Mouse (Mus musculus) intestine, embryonic 14.5 days (tissue): Measurements from ENCODE around the gene Ewsr1. TPM values are rescaled to one million over a fixed set of nuclear protein-coding genes. Genes with fewer than 3 reads are reported as not detected.
A peak's percentile ranks its signal among the peaks of the same experiment; 100 is the strongest.

Experiments used
- ATAC-seq: fragments of 200-750 bp; cut with Nextera tagmentation; replicated peaks from 2 replicates; pipeline ENCODE4 v1.8.0; 2017; ENCODE audit warnings: low read depth, moderate number of reproducible peaks, moderate TSS enrichment, moderate library complexity; ENCODE audit not compliant: low FRiP score, low TSS enrichment
- DNase-seq: peaks from one replicate; pipeline ENCODE4 v3.0.0-alpha.2; 2018; ENCODE audit warnings: low spot score
- H3K27ac ChIP-seq: fragments of 300-500 bp; sonication (generic); 2 replicates; pipeline ENCODE4 v1.5.1; 2014; ENCODE audit warnings: low read depth, mild to moderate bottlenecking, control low read depth
- H3K27me3 ChIP-seq: fragments of 300-500 bp; sonication (generic); replicated peaks from 2 replicates; pipeline ENCODE4 v1.6.1; 2014; ENCODE audit warnings: low read length, control low read depth; ENCODE audit not compliant: control insufficient read depth, insufficient read depth
- H3K36me3 ChIP-seq: fragments of 300-500 bp; sonication (generic); 2 replicates; pipeline ENCODE4 v1.6.1; 2014; ENCODE audit warnings: low read length, control low read depth; ENCODE audit not compliant: control insufficient read depth, insufficient read depth
- H3K4me1 ChIP-seq: fragments of 300-500 bp; sonication (generic); replicated peaks from 2 replicates; pipeline ENCODE4 v1.6.1; 2014; ENCODE audit warnings: low read length, control low read depth, mixed read lengths; ENCODE audit not compliant: control insufficient read depth, insufficient read depth
- H3K4me2 ChIP-seq: fragments of 300-500 bp; sonication (generic); 2 replicates; pipeline ENCODE4 v1.6.1; 2014; ENCODE audit warnings: low read length
- H3K4me3 ChIP-seq: fragments of 300-500 bp; sonication (generic); 2 replicates; pipeline ENCODE4 v1.5.1; 2014; ENCODE audit warnings: low read depth, low read length, control low read depth, mixed read lengths
- H3K9ac ChIP-seq: fragments of 300-500 bp; sonication (generic); 2 replicates; pipeline ENCODE4 v1.6.1; 2014; ENCODE audit warnings: mild to moderate bottlenecking, low read length
- H3K9me3 ChIP-seq: fragments of 300-500 bp; sonication (generic); 2 replicates; pipeline ENCODE4 v1.6.1; 2016; ENCODE audit warnings: low read length, control low read depth; ENCODE audit not compliant: control insufficient read depth
- WGBS: fragments of 180-500 bp; shearing (Covaris S2); extraction: QIAGEN DNeasy Blood & Tissue Kit; methylation state at CpG from one replicate; pipeline ENCODE4 v1.1.7; 2014; 5-methylcytosine and 5-hydroxymethylcytosine counted together
- polyA plus RNA-seq: library from polyadenylated mRNA; unstranded; fragments of >200 nt; fragmentation: Nextera tagmentation; extraction: Ambion mirVana; gene quantifications from 2 replicates; pipeline ENCODE4 v1.2.1, GENCODE M21; 2014

Ewsr1 gene
- polyA plus RNA-seq, 1 experiment from 2014 or later = 373 TPM

DNA sequence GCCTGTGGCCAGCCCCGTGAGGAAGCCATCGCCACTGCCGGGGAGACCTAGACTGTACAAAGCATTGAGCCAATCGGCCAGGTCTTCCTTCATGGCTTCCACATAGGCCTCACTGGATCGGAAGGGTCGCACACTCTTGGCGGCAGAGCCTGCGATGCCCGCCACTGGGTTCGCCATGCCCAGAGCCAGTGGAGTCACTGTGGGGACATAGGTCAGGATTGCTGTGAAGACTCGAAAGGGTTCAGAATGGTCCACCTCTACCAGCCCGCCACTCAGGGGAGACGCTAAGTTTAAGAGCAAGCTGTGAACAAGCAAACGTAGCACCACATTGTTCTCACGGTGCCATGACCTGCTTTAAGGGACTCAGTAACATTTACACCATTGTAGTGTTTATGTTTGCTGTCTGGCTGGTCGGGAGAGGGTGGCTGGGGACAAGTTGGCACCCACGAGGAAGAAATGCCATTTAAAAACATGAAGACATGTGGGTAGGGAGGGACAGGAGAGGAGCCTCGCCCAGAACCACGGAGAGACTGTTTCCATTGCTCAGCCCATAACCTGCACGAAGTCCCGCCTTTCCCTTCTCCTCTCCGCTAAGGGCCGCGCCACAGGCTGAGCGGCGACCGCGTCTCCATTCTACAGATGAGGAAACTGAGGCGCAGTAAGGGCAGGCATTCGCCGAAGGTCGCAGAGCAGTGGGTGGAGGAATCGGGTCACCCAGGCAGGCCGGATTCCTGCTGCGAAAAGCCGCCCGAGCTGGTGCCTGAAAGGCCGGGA lies 34.6 kb downstream of the Ewsr1 start:
- peak overlapping the region; percentile 56 for H3K4me3 ChIP-seq
- no peak overlapping the region for H3K27ac ChIP-seq
- no peak for ATAC-seq
- peak; percentile 69 for DNase-seq
- H3K9me3 ChIP-seq = no peaks in the 10 kb centered on the region
- WGBS = 13% methylated on average over 38 of the region's 38 CpGs
- peaks cover 19% of the 10 kb centered on the region for H3K36me3 ChIP-seq
- peaks cover 22% of the 10 kb centered on the region for H3K4me1 ChIP-seq
- peak overlapping the region; percentile 63 for H3K9ac ChIP-seq
- peaks cover 42% of the 10 kb centered on the region for H3K27me3 ChIP-seq
- H3K4me2 ChIP-seq = peak overlapping the region; percentile 93

DNA sequence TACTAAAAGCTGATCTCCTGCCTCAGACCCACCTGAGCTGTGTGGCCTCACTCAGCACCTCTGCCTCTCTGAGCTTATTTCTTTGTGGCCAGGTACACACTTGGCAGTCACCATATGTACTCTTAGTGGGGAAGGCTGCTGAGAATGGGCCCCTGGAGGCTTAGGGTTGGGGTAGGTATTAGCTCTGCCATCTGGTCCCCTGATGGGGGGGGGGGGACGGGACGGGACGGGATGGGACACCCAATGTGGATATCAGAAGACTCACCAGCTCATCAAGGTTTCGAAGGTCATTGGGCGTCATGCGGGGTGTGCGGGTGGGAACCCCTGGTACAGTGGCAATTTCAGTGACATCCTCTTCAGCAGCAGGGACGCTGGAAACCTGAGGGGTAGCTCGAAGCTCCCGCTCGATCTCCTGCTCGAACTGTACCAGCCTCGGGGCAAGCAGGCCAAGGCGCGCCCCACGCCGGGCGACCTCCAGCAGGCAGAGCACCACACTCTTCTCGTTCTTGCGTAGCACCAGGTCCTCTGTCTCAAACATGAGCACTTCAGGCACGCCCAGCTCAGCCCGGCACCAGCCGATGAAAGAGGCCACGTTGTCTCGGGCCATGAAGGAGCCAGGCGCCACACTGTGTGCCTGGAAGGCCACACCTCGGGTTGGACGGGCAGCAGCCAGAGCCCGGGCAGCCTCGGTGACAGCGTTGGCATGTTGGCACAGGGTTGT lies 35.3 kb downstream of the Ewsr1 start:
- peak overlapping the region; percentile 93 for H3K4me2 ChIP-seq
- 60% methylated on average over 31 of the region's 31 CpGs for WGBS
- DNase-seq = no peak
- H3K4me1 ChIP-seq = peaks cover 25% of the 10 kb centered on the region
- H3K36me3 ChIP-seq = peaks cover 11% of the 10 kb centered on the region
- no peak overlapping the region for H3K9ac ChIP-seq
- H3K27me3 ChIP-seq = peaks cover 50% of the 10 kb centered on the region
- no peak for ATAC-seq
- no peaks in the 10 kb centered on the region for H3K9me3 ChIP-seq
- H3K4me3 ChIP-seq = peak overlapping the region; percentile 56; the same call in 1 of the 2 replicates
- no peak overlapping the region for H3K27ac ChIP-seq

DNA sequence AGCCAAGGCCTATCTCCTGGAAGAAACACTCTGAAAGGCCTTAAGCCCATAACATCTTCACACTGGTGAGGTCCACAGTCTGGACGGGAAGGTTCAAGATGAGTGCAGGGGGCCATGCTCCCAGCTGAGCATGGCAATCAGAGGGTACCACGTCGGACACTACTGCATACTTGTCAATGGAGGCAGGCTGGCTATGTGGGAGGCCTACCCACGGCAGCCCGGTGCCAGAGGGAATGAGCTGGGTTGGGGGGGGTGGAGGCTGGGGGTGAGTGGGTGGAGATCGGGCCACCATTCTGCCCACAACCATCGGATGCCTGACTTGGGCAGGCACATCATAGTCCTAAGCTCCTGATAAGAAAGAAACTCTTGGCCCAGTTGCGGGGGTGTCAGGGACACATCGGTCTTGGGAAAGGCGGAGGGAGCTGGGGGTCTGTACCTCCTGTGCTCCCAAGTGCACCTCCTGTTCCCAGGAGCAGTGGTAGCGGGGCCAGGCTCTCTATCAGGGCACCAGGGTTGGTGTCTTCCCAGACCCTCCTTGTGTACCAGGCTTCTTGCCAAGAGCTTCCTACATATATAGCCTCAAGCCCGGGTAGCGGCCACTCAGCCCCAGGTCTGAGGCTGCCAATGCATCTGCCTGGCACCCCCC lies 36.1 kb downstream of the Ewsr1 start:
- H3K4me2 ChIP-seq = no peak overlapping the region
- DNase-seq (no peak), ATAC-seq (no peak)
- no peak overlapping the region for H3K27ac ChIP-seq
- WGBS = 74% methylated on average over 13 of the region's 13 CpGs
- H3K4me1 ChIP-seq = peaks cover 29% of the 10 kb centered on the region
- H3K9me3 ChIP-seq = no peaks in the 10 kb centered on the region
- peaks cover 4% of the 10 kb centered on the region for H3K36me3 ChIP-seq
- H3K27me3 ChIP-seq = peaks cover 55% of the 10 kb centered on the region
- no peak overlapping the region for H3K9ac ChIP-seq
- no peak overlapping the region for H3K4me3 ChIP-seq

DNA sequence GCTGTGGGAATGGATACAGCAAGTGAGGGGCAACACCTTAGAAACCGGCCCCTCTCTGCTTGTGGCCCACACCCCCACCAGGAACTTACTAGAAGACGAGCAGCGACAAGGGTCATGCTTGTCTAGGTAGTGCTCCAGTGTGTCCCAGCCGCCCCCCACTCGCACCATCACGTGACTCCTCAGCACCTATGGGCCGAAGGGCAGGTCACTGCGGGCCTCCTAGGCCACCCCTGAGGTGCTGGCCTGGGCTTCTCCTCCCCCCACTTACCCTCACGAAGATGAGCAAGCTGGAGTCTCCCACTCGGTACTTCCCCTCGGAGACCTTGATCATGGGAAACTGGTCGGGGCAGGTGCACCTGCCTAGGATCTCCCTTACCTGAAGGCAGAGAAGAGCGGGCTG lies 36.7 kb downstream of the Ewsr1 start:
- Histone ChIP-seq H3K9ac (no peak overlapping the region; the same call in 1 of the 2 replicates), H3K4me2 (peak overlapping the region; percentile 63), H3K4me3 (peak overlapping the region; percentile 29), H3K36me3 (no peaks in the 10 kb centered on the region), H3K27ac (no peak overlapping the region), H3K4me1 (peaks cover 31% of the 10 kb centered on the region), H3K27me3 (peaks cover 62% of the 10 kb centered on the region), H3K9me3 (no peaks in the 10 kb centered on the region)
- WGBS = 21% methylated on average over 13 of the region's 13 CpGs
- ATAC-seq (peak; percentile 3; the same call in 1 of the 2 replicates), DNase-seq (no peak)

DNA sequence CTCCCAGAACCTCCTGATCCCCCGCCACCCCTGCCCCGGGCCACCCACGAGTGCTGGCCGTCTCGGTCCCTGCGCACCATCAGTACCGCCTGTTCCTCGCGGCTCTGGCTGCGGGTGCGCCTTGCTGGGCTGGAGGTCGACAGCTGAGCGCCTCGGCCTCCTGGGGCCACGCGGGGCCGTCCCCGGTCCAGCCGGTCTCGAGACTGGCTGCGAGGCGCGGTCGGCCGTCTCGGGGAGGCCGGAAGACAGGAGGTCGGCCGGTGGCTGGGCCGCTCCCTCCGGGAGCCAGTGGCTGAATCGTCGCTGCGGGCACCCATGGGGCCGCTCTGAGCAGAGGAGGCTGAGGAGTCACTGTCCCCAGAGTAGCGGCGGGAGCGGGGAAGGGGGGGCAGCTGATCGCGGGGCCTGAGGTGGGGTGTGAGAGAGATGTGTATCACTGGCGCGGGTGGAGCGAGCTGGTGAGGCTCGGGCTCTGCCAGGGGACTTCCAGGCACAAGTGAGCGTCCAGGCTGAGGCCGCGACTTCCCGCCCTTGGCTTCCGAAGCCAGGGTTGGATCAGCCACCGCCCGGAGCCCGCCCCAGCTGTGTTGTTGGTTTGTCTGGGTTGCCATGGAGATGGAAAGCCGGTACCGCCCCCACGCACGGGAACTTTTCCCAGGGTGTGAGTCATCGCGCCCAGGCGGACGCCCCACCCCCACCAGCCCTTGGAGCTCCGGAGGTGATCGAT lies 37.5 kb downstream of the Ewsr1 start:
- H3K4me3 ChIP-seq = peak overlapping the region; percentile 29
- H3K4me2 ChIP-seq = peak overlapping the region; percentile 63
- ATAC-seq (peak; percentile 40), DNase-seq (peak; percentile 97)
- peak overlapping the region; percentile 23 for H3K9ac ChIP-seq
- H3K4me1 ChIP-seq = peaks cover 31% of the 10 kb centered on the region
- H3K27ac ChIP-seq = no peak overlapping the region
- H3K27me3 ChIP-seq = peaks cover 69% of the 10 kb centered on the region
- no peaks in the 10 kb centered on the region for H3K9me3 ChIP-seq
- WGBS = 4% methylated on average over 62 of the region's 62 CpGs
- H3K36me3 ChIP-seq = no peaks in the 10 kb centered on the region

DNA sequence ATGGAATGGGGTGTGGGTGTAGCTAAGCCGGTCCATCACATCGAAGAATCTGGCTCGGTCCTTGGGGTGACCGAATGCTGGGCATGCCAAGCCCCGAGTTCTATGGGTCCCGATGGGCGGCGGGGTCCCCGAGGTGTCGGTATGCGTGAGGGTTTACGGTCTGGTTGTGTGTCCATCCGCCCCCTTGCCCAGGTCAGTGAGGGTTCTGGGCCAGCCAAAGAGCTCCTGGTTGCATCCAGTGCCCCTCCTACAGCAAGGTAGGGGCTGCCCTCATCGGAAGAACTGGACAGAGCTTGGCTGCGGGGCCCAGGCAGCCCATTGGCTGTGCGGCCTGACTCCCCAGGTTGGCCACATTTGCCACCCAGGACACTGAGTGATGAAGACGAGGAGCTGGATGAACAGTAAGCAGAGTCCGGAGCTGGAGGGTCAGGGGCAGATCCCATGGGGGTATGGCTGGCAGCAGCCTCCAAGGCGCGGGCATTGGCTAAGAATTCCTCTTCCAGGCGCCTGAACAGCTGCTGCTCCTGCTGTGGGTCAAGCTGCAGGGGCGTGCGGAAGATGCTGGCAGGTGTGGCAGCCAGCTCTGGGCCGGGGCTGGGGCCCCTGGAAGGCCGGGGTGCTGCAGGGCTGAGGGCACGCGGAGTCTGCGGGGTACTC lies 38.2 kb downstream of the Ewsr1 start:
- Histone ChIP-seq H3K36me3 (no peaks in the 10 kb centered on the region), H3K9me3 (no peaks in the 10 kb centered on the region), H3K9ac (no peak overlapping the region; the same call in 1 of the 2 replicates), H3K4me1 (peaks cover 31% of the 10 kb centered on the region), H3K4me3 (no peak overlapping the region), H3K27me3 (peaks cover 75% of the 10 kb centered on the region), H3K4me2 (peak overlapping the region; percentile 63; the same call in 1 of the 2 replicates), H3K27ac (no peak overlapping the region)
- WGBS = 63% methylated on average over 28 of the region's 28 CpGs
- no peak for ATAC-seq
- no peak for DNase-seq

DNA sequence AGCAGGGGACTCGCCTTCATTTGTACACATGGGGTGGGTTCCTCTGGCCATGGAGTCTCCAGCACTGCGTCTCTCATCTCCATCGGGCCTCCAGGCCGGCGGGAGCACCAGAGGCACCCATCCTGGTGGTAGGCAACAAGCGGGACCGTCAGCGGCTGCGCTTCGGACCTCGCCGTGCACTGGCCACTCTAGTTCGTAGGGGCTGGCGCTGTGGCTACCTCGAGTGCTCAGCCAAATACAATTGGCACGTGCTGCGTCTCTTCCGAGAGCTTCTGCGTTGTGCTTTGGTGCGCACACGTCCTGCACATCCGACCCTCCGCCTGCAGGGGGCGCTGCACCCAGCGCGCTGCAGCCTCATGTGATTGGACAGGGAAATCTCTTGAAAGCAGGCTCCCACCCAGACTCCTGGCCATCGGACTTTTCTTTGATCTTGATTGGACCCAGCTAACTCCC lies 39.3 kb downstream of the Ewsr1 start:
- no peak overlapping the region for H3K4me3 ChIP-seq
- no peaks in the 10 kb centered on the region for H3K36me3 ChIP-seq
- no peaks in the 10 kb centered on the region for H3K9me3 ChIP-seq
- peaks cover 30% of the 10 kb centered on the region for H3K4me1 ChIP-seq
- ATAC-seq (no peak), DNase-seq (peak; percentile 70)
- WGBS = 14% methylated on average over 27 of the region's 27 CpGs
- no peak overlapping the region for H3K27ac ChIP-seq
- H3K9ac ChIP-seq = no peak overlapping the region
- no peak overlapping the region for H3K4me2 ChIP-seq
- peaks cover 86% of the 10 kb centered on the region for H3K27me3 ChIP-seq

DNA sequence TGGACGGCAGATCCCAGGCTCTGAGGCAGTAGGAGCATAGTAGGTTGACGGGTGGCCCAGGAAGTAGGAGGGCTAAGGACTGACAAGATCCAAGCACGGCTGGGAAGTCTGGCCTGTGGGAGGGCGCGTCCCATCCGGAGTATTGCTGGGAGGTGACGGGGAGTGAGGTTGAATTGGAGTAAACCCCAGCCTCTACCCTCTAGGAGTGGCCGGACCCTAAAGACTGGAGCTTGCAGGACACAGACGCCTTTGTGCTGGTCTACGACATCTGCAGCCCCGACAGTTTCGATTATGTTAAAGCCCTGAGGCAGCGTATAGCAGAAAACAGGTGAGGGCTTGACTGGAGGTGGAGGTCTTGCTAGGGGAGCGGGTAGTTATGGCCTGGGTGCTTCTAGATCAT lies 39.8 kb downstream of the Ewsr1 start:
- H3K27me3 ChIP-seq = peaks cover 82% of the 10 kb centered on the region
- no peak for ATAC-seq
- no peak for DNase-seq
- H3K4me1 ChIP-seq = peaks cover 25% of the 10 kb centered on the region
- H3K9ac ChIP-seq = no peak overlapping the region
- no peak overlapping the region for H3K4me3 ChIP-seq
- 31% methylated on average over 14 of the region's 14 CpGs for WGBS
- H3K36me3 ChIP-seq = no peaks in the 10 kb centered on the region
- H3K4me2 ChIP-seq = no peak overlapping the region
- H3K27ac ChIP-seq = no peak overlapping the region
- H3K9me3 ChIP-seq = no peaks in the 10 kb centered on the region
